Mouse (Mus musculus): ENCODE data around the gene Gm10134.

DNA sequence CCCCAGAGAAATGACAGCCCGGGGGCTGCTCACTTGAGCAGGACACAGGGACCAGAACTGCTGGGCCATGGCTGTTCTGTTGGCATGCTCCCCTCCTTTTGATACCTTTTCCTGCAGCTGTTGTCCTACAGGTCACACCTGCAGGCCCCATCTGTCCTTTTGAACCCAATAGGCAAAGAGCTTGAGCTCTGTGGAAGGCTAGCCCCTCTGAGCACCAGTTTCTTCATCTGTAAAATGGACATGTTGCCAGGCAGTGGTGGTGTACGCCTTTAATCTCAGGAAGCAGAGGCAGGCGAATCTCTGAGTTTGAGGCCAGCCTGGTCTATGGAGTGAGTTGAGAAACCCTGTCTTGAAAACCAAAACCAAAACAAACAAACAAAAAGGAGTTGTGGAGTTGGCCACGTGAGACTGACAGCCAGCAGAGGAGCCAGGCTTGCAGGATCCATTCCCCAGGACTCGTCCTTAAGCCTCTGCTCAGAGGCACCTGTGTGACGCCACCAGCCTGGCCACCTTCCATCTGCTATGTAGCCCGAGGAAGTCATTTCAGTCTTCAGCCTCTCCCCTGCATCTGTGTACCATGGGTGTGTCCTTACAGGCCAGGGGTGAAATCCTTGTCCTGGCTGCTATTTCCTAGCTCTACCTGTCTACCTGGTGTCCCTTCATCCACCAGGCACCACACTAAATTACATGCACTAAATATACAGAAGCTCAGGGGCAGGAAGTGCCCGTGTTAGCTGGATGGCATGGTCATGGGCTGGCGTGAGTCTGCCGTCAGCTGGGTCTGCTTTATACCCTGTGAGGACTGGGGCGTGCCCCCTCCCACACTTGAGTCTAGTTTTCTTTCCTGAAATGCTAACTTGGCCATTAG is 31.1 kb downstream of the Gm10134 start:
- TF ChIP-seq CTCF (IDR thresholded peaks at IDR 0.05; ENCODE audit: control insufficient read depth, insufficient read depth, low read length) (no peak), POLR2A (IDR thresholded peaks at IDR 0.05; ENCODE audit: borderline replicate concordance, control insufficient read depth, low read depth, low read length) (no peak)

All from bone marrow, adult 2 months (tissue).